ENCODE assay signal across 8 mouse cellular contexts in genomic region chr9:69457747-69458625, GRCm38 (mm10). TPM values are rescaled to one million over a fixed set of nuclear protein-coding genes. Genes with fewer than 3 reads are reported as not detected.
DNase-seq lines count a peak whose midpoint lies in the region; ATAC-seq lines count a peak whose summit lies in the region.

No protein-coding gene starts in this region.

- 60% methylated on average over 14 of the region's 14 CpGs for WGBS in embryonic facial prominence, embryonic 11.5 days
- 21% methylated on average over 14 of the region's 14 CpGs for WGBS in heart, embryonic 16.5 days
- 75% methylated on average over 14 of the region's 14 CpGs for WGBS in forebrain, embryonic 12.5 days

- no peaks in the 10 kb centered on the region for H3K9me3 ChIP-seq in embryonic facial prominence, embryonic 11.5 days (replicated peaks; ENCODE audit: control insufficient read depth, low read length)
- no peaks in the 10 kb centered on the region for H3K9me3 ChIP-seq in heart, embryonic 16.5 days (replicated peaks; ENCODE audit: control insufficient read depth, low read length)
- H3K9me3 ChIP-seq in forebrain, embryonic 12.5 days = no peaks in the 10 kb centered on the region

- H3K27me3 ChIP-seq in embryonic facial prominence, embryonic 11.5 days (ENCODE audit: control insufficient read depth, insufficient read depth, low read length) = no peaks in the 10 kb centered on the region
- H3K27me3 ChIP-seq in heart, embryonic 16.5 days (ENCODE audit: control insufficient read depth, insufficient read depth, low read length) = no peaks in the 10 kb centered on the region
- peaks cover 29% of the 10 kb centered on the region for H3K27me3 ChIP-seq in forebrain, embryonic 12.5 days

- H3K4me1 ChIP-seq in embryonic facial prominence, embryonic 11.5 days (ENCODE audit: control insufficient read depth, insufficient read depth, low read length) = peaks cover 9% of the 10 kb centered on the region
- H3K4me1 ChIP-seq in heart, embryonic 16.5 days (ENCODE audit: control insufficient read depth, insufficient read depth, low read length) = peaks cover 57% of the 10 kb centered on the region
- peaks cover 28% of the 10 kb centered on the region for H3K4me1 ChIP-seq in forebrain, embryonic 12.5 days

- no peak overlapping the region for H3K9ac ChIP-seq in embryonic facial prominence, embryonic 11.5 days (replicated peaks; ENCODE audit: low read length)
- H3K9ac ChIP-seq in heart, embryonic 16.5 days (ENCODE audit: low read length) = peak overlapping the region; percentile 57
- no peak overlapping the region for H3K9ac ChIP-seq in forebrain, embryonic 12.5 days

- DNase-seq in embryo, embryonic 10.5 days (ENCODE audit: low spot score) = peak; percentile 47
- no peak for DNase-seq in embryo, embryonic 9.5 days (ENCODE audit: extremely low spot score)
- DNase-seq in embryonic facial prominence, embryonic 11.5 days (ENCODE audit: low spot score) = peak; percentile 76
- peak; percentile 71 to 74 for DNase-seq in kidney, postnatal 36 days
- DNase-seq in mesoderm, embryonic 11.5 days (ENCODE audit: low read depth, low spot score) = peak; percentile 56

- no peaks in the 10 kb centered on the region for H3K36me3 ChIP-seq in embryonic facial prominence, embryonic 11.5 days (replicated peaks; ENCODE audit: control insufficient read depth, insufficient read depth, low read depth, low read length)
- H3K36me3 ChIP-seq in heart, embryonic 16.5 days (ENCODE audit: control insufficient read depth, insufficient read depth) = peaks cover 10% of the 10 kb centered on the region
- H3K36me3 ChIP-seq in forebrain, embryonic 12.5 days (replicated peaks) = no peaks in the 10 kb centered on the region

- H3K27ac ChIP-seq in embryonic facial prominence, embryonic 11.5 days (replicated peaks; ENCODE audit: low read depth, low read length) = peak overlapping the region; percentile 61
- peak overlapping the region; percentile 88 for H3K27ac ChIP-seq in heart, embryonic 16.5 days (ENCODE audit: low read length)
- H3K27ac ChIP-seq in forebrain, embryonic 12.5 days = no peak overlapping the region

- no peak overlapping the region for H3K4me3 ChIP-seq in embryonic facial prominence, embryonic 11.5 days (ENCODE audit: low read depth, low read length)
- H3K4me3 ChIP-seq in heart, embryonic 16.5 days (ENCODE audit: low read length) = peak overlapping the region; percentile 21
- H3K4me3 ChIP-seq in forebrain, embryonic 12.5 days (replicated peaks) = no peak overlapping the region

- ATAC-seq in embryonic facial prominence, embryonic 11.5 days (replicated peaks; ENCODE audit: insufficient number of reproducible peaks, low FRiP score, low TSS enrichment, low read depth) = no peak
- no peak for ATAC-seq in heart, embryonic 16.5 days (replicated peaks; ENCODE audit: extremely low read depth, insufficient read depth, low FRiP score)
- no peak for ATAC-seq in megakaryocyte-erythroid progenitor cell, adult 5-6 weeks (replicated peaks; ENCODE audit: low FRiP score, low TSS enrichment, poor library complexity, severe bottlenecking)
- ATAC-seq in forebrain, embryonic 12.5 days (ENCODE audit: low FRiP score) = no peak

- H3K4me2 ChIP-seq in embryonic facial prominence, embryonic 11.5 days (ENCODE audit: low read depth, low read length) = no peak overlapping the region
- H3K4me2 ChIP-seq in heart, embryonic 16.5 days (ENCODE audit: low read depth, low read length) = peak overlapping the region; percentile 54
- no peak overlapping the region for H3K4me2 ChIP-seq in forebrain, embryonic 12.5 days

RNA-seq across cellular contexts. Expression of gene Anxa2, which starts 4.6 kb away (rescaled TPM):
- polyA plus RNA-seq in embryonic facial prominence, embryonic 11.5 days (2014; fragmentation: Nextera tagmentation; extraction: Ambion mirVana) = 288 and 316 TPM in 2 replicates
- polyA plus RNA-seq in heart, embryonic 16.5 days (2015; fragmentation: Nextera tagmentation; extraction: Ambion mirVana) = 622 and 705 TPM in 2 replicates
- total RNA-seq in megakaryocyte-erythroid progenitor cell, adult 5-6 weeks (2014; fragmentation: Nextera tagmentation) = 5.0 and 20.7 TPM in 2 replicates
- total RNA-seq in megakaryocyte-erythroid progenitor cell, adult 5-6 weeks (2017) = 14.2 and 15.8 TPM in 2 replicates
- polyA plus RNA-seq in forebrain, embryonic 12.5 days (2016; fragmentation: Nextera tagmentation; extraction: Ambion mirVana) = 114 and 160 TPM in 2 replicates
